Mouse (Mus musculus) hindbrain, embryonic 15.5 days (tissue): ENCODE results near the gene Ppp1r32. TPM values are rescaled to one million over a fixed set of nuclear protein-coding genes. Genes with fewer than 3 reads are reported as not detected.

Experiments
- ATAC-seq: fragments of 200-750 bp; cut with Nextera tagmentation; 2 replicates; pipeline ENCODE4 v1.8.0; 2017; ENCODE audit warnings: low read depth, moderate number of reproducible peaks, moderate TSS enrichment; ENCODE audit not compliant: low FRiP score
- H3K27ac ChIP-seq: fragments of 300-500 bp; sonication (generic); replicated peaks from 2 replicates; pipeline ENCODE4 v1.5.1; 2015; ENCODE audit warnings: mild to moderate bottlenecking, inconsistent platforms
- H3K27me3 ChIP-seq: fragments of 300-500 bp; sonication (generic); 2 replicates; pipeline ENCODE4 v1.6.1; 2015; ENCODE audit warnings: control low read depth, inconsistent platforms
- H3K36me3 ChIP-seq: fragments of 300-500 bp; sonication (generic); 2 replicates; pipeline ENCODE4 v1.6.1; 2015; ENCODE audit warnings: control low read depth, inconsistent platforms
- H3K4me1 ChIP-seq: fragments of 300-500 bp; sonication (generic); replicated peaks from 2 replicates; pipeline ENCODE4 v1.6.1; 2015; ENCODE audit warnings: control low read depth, inconsistent platforms
- H3K4me2 ChIP-seq: fragments of 300-500 bp; sonication (generic); 2 replicates; pipeline ENCODE4 v1.6.1; 2015; ENCODE audit warnings: moderate library complexity, mild to moderate bottlenecking, inconsistent platforms
- H3K4me3 ChIP-seq: fragments of 300-500 bp; sonication (generic); 2 replicates; pipeline ENCODE4 v1.5.1; 2015; ENCODE audit warnings: mild to moderate bottlenecking, inconsistent platforms
- H3K9ac ChIP-seq: fragments of 300-500 bp; sonication (generic); 2 replicates; pipeline ENCODE4 v1.6.1; 2015; ENCODE audit warnings: inconsistent platforms
- H3K9me3 ChIP-seq: fragments of 300-500 bp; sonication (generic); 2 replicates; pipeline ENCODE4 v1.6.1; 2016; ENCODE audit warnings: control low read depth, inconsistent platforms
- WGBS: fragments of 180-500 bp; shearing (Covaris S2); methylation state at CpG from one replicate; pipeline ENCODE4 v1.1.7; 2015; 5-methylcytosine and 5-hydroxymethylcytosine counted together
- polyA plus RNA-seq: library from polyadenylated mRNA; unstranded; fragments of >200 nt; fragmentation: Nextera tagmentation; extraction: Ambion mirVana; gene quantifications from 2 replicates; pipeline ENCODE4 v1.2.1, GENCODE M21; 2015

The Ppp1r32 gene
- 2.1 and 2.3 TPM in 2 replicates for polyA plus RNA-seq

GRCm38 (mm10) chr19:10482703-10483102 lies at the start of gene Ppp1r32:
Gene Ppp1r32, minus strand, starts transcription at chr19:10482928.
- Histone ChIP-seq H3K9me3 (no peaks in the 10 kb centered on the region), H3K36me3 (no peaks in the 10 kb centered on the region), H3K9ac (no peak within 1 kb of the TSS), H3K27me3 (peaks cover 7% of the 10 kb centered on the region; the same call in 1 of the 2 replicates), H3K27ac (no peak within 1 kb of the TSS), H3K4me2 (no peak within 1 kb of the TSS), H3K4me1 (peaks cover 14% of the 10 kb centered on the region), H3K4me3 (no peak within 1 kb of the TSS)
- peak; percentile 65; the same call in 1 of the 2 replicates for ATAC-seq
- WGBS: 18% methylated on average over 6 of the region's 6 CpGs

- Histone ChIP-seq H3K4me2 (no peak overlapping the region), H3K27me3 (no peaks in the 10 kb centered on the region), H3K4me3 (no peak overlapping the region), H3K9me3 (no peaks in the 10 kb centered on the region), H3K9ac (no peak overlapping the region), H3K27ac (no peak overlapping the region), H3K36me3 (peaks cover 53% of the 10 kb centered on the region), H3K4me1 (peaks cover 21% of the 10 kb centered on the region)
- no peak for ATAC-seq
- WGBS: 92% methylated on average over 1 of the region's 1 CpGs
Observed at GRCm38 (mm10) chr19:10530082-10530481, 47.4 kb upstream of the Ppp1r32 start.

DNA sequence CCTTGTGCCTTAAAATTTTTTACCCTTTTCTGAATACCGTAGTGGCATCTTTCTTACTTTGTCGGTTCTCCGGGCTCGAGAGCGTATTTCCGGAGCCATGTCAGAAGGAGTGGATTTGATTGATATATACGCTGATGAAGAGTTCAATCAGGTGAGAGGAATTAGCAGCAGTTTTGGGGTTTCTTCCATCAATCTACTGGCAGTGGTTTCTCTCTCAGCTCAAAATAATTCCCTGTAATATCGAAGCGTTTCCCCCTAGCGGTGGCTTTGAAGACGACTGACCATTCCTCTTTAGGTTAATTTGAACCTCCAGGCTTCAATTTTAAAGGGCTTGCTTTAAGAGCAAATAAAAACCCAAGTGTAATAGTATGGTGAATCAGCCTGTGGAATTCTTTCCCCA lies 43.2 kb upstream of the Ppp1r32 start, which contains the start of gene Sdhaf2:
Sdhaf2 (minus strand) TSS at position 233 of the 400 bp plus-strand sequence.
- Histone ChIP-seq H3K9me3 (no peaks in the 10 kb centered on the region), H3K36me3 (peaks cover 18% of the 10 kb centered on the region), H3K4me3 (peak within 1 kb of the TSS; percentile 94), H3K9ac (peak within 1 kb of the TSS; percentile 95), H3K27me3 (no peaks in the 10 kb centered on the region), H3K4me2 (peak within 1 kb of the TSS; percentile 72), H3K27ac (peak within 1 kb of the TSS; percentile 98), H3K4me1 (peaks cover 33% of the 10 kb centered on the region)
- 1% methylated on average over 11 of the region's 11 CpGs for WGBS
- ATAC-seq: 0 out of 2 replicates have a peak, but pooled peaks have one; percentile 1

DNA sequence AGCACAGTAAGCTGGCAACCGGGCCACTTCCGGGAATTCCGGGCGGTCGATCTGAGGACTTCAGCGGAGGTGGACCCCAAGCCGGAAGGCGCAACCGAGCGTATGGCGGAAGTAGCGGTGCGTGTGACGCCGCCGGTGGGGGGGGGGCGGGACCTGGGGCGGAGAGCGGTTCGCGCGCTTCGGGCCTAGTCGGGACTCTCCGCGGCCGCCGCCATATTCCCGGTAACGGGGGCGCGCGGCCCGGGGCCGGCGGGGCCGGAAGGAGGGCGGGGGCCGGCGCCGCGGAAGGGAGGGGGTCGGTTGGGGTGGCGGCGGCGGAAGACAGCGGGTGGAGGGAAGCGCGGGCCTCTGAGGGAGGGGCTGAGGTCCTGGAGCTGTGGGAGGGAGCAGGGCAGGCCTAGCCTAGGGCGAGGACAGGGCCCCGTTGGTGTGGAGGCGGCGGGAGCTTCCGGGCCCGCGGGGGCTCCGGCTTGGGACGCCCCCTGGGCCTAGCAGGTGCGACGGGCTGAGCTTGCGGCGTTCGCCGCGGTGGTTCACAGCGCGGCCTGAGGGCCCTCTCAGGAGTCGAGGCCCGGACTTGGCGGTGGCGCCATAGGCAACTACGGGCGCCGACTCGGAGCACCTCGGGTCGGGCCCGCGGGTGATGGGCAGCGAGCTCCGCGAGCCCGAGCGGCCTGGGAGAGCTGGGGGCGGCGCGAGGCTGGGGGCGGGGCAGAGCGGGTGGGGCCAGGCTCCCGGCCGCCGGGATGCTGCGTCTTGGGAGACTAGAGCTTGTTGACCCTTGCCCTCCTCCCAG lies 42.6 kb upstream of the Ppp1r32 start, which contains the start of gene Cpsf7:
Cpsf7 (plus strand) TSS at position 161 of the 796 bp plus-strand sequence.
- WGBS: under 1% methylated on average over 61 of the region's 93 CpGs
- Histone ChIP-seq H3K4me1 (peaks cover 33% of the 10 kb centered on the region), H3K4me3 (peak within 1 kb of the TSS; percentile 94)

GRCm38 (mm10) chr19:10524784-10525105 lies 42.0 kb upstream of the Ppp1r32 start:
- WGBS: under 1% methylated on average over 19 of the region's 19 CpGs
- H3K27me3 ChIP-seq: no peaks in the 10 kb centered on the region
- peak; percentile 71; the same call in 1 of the 2 replicates for ATAC-seq
- no peaks in the 10 kb centered on the region for H3K9me3 ChIP-seq
- peak overlapping the region; percentile 94 for H3K4me3 ChIP-seq
- H3K27ac ChIP-seq: peak overlapping the region; percentile 98
- H3K9ac ChIP-seq: peak overlapping the region; percentile 95
- H3K36me3 ChIP-seq: peaks cover 9% of the 10 kb centered on the region
- peak overlapping the region; percentile 72 for H3K4me2 ChIP-seq
- H3K4me1 ChIP-seq: peaks cover 33% of the 10 kb centered on the region

More for the DNA sequence above, 42.6 kb upstream of the Ppp1r32 start, which contains the start of gene Cpsf7:
- peak within 1 kb of the TSS; percentile 72 for H3K4me2 ChIP-seq
- H3K27ac ChIP-seq: peak within 1 kb of the TSS; percentile 98
- no peaks in the 10 kb centered on the region for H3K27me3 ChIP-seq
- no peaks in the 10 kb centered on the region for H3K9me3 ChIP-seq
- peak within 1 kb of the TSS; percentile 95 for H3K9ac ChIP-seq
- H3K36me3 ChIP-seq: peaks cover 12% of the 10 kb centered on the region
- peak; percentile 95 for ATAC-seq

DNA sequence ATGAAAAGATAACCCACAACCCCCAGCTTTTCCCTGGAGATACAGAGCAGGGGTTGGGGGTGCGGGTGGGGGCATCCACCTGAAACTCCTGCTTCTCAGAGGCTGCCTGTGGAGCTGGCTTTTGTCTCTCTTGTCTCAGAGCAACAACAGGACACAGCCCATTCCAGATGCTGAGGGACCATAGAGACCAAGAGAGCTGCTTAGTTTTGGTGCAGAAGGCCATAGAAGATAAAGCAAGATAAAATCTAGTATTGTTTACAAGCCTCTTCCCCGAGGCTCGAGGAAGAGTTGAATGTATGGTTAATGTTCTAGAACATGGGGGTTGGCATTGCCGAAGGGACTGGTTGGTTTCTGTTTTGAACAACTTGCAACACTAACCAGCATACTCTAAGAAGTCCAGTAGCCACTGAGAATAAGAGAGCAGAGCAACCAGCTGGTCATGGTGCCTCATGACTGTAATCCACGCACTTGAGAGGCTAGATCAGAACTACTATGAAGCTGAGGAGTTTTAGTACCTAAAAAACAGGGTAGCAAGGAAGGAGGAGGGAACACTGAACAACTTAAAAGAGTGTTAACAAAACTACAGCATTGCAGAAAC lies 40.9 kb upstream of the Ppp1r32 start:
- 87% methylated on average over 5 of the region's 5 CpGs for WGBS
- Histone ChIP-seq H3K9ac (no peak overlapping the region), H3K27ac (no peak overlapping the region), H3K36me3 (0 out of 2 replicates have a peak, but pooled peaks cover 5% of the 10 kb centered on the region), H3K4me2 (peak overlapping the region; percentile 72), H3K4me1 (peaks cover 33% of the 10 kb centered on the region), H3K27me3 (no peaks in the 10 kb centered on the region), H3K4me3 (0 out of 2 replicates have a peak overlapping the region, but pooled peaks have one; percentile 94), H3K9me3 (no peaks in the 10 kb centered on the region)
- no peak for ATAC-seq

DNA sequence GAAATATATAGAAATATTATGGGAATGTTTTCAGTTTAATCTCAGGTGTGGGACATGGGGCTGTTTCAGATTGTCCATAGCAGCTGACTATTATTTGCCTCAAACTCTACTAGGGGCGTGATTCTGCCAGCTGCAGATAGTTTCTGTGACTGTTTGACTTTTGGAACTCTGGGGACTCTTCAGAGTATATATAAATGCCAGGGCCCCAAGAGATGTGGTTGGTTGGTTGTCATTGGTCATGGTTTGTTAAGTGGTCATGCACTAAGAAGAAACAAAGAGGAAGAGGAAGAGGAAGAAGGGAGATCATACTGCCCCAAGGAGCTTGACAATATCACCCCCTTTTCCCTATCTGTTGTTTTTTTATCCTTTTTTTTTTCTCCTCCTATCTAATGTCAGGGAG lies 39.2 kb upstream of the Ppp1r32 start:
- no peak overlapping the region for H3K9ac ChIP-seq
- H3K27ac ChIP-seq: no peak overlapping the region
- H3K27me3 ChIP-seq: no peaks in the 10 kb centered on the region
- 82% methylated on average over 1 of the region's 1 CpGs for WGBS
- H3K9me3 ChIP-seq: no peaks in the 10 kb centered on the region
- no peak overlapping the region for H3K4me3 ChIP-seq
- H3K4me1 ChIP-seq: peaks cover 22% of the 10 kb centered on the region
- no peak for ATAC-seq
- H3K36me3 ChIP-seq: peaks cover 4% of the 10 kb centered on the region; the same call in 1 of the 2 replicates
- no peak overlapping the region for H3K4me2 ChIP-seq

DNA sequence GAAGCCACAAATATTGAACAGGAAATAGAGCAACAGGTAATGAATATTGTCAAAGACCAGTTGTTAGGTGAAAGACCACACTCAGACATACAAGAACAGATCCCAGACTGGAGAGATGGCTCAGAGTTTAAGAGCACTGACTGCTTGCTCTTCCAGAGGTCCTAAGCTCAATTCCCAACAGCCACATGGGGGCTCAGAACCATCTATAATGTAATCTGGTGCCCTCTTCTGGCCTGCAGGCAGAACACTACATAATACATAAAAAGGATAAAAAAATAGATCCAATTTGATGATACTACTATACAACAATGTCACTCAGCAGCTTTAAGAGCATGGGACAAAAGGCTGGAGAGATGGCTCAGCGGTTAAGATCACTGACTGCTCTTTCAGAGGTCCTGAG lies 37.6 kb upstream of the Ppp1r32 start:
- peaks cover 12% of the 10 kb centered on the region for H3K4me1 ChIP-seq
- ATAC-seq: no peak
- H3K27me3 ChIP-seq: no peaks in the 10 kb centered on the region
- no peak overlapping the region for H3K27ac ChIP-seq
- 45% methylated on average over 1 of the region's 1 CpGs for WGBS
- no peak overlapping the region for H3K4me3 ChIP-seq
- H3K4me2 ChIP-seq: no peak overlapping the region
- H3K9me3 ChIP-seq: no peaks in the 10 kb centered on the region
- no peak overlapping the region for H3K9ac ChIP-seq
- H3K36me3 ChIP-seq: peaks cover 19% of the 10 kb centered on the region

DNA sequence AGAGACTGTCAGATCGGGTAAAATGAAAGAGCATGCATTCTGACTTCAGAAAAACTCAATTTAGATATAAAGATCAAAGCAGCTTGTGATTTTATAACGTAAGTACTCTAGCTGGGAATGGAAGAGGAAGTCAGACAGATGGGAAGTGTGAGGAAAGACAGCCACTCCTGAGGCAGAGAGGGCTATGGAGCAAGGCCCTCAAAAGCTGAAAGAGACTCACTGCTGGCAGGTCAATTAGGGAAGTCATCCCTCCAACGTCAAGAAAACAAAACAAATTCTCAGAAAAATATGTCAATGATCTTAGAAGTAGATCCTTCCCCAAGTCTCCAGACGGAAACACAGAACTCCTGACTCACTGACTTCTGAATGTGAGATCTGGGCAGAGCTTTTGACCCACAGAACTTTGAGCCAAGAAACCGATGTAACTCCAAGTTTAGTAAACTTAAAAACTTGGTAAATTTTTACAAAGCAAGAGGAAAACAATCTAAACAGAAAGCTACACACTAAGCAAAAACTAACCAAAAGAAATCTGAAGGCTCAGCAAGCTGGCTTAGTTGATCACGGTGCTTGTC lies 28.1 kb upstream of the Ppp1r32 start:
- ATAC-seq: no peak
- Histone ChIP-seq H3K4me2 (no peak overlapping the region), H3K9ac (no peak overlapping the region), H3K4me3 (no peak overlapping the region), H3K27ac (no peak overlapping the region), H3K36me3 (peaks cover 22% of the 10 kb centered on the region), H3K27me3 (no peaks in the 10 kb centered on the region), H3K9me3 (no peaks in the 10 kb centered on the region), H3K4me1 (no peaks in the 10 kb centered on the region)
- WGBS: 81% methylated on average over 6 of the region's 6 CpGs

DNA sequence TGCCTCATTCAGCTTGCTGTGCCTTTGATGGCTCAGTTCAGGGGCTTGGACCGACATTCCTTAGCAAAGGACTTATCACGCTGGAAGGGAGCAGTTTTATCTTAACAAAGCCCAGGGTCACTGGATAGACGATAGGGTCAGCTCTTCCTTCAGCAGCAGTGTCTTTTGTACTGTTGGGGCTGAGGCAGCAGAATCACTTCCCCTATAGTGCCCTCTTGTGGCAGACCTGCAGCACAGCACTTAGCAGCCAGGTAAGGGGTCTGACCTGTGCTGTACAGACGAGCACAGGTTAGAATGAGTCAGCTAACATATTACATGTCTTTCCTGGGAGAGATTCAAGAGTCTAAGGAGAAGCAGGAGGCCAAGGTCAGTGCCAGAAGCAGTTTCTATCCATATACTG lies 19.8 kb upstream of the Ppp1r32 start:
- 3% methylated on average over 4 of the region's 4 CpGs for WGBS
- Histone ChIP-seq H3K36me3 (peaks cover 27% of the 10 kb centered on the region), H3K27me3 (no peaks in the 10 kb centered on the region), H3K4me1 (no peaks in the 10 kb centered on the region), H3K4me2 (no peak overlapping the region), H3K27ac (no peak overlapping the region), H3K9me3 (no peaks in the 10 kb centered on the region), H3K9ac (no peak overlapping the region), H3K4me3 (no peak overlapping the region)
- peak; percentile 78 for ATAC-seq

DNA sequence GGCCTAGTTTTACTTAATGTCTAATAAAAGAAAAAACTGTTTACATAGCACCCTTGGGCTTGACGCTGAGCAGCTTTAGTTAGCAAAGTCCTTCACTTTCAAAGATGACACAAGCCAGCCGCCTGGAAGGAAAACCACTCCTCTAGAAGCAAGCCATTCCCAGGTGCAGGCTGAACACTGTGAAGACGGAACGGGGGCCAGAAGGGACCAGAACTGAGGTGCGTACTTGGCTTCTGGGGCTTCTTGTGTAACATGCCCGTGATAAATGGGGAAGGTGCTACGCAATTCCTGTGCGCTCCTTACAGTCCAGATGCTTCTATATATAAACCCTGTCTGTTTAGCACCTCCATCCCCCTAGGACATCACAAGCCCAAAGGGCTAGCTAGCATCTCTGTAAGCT lies 17.9 kb upstream of the Ppp1r32 start:
- no peak overlapping the region for H3K27ac ChIP-seq
- H3K36me3 ChIP-seq: peaks cover 27% of the 10 kb centered on the region
- H3K9me3 ChIP-seq: no peaks in the 10 kb centered on the region
- H3K4me2 ChIP-seq: no peak overlapping the region
- 95% methylated on average over 8 of the region's 8 CpGs for WGBS
- no peak overlapping the region for H3K9ac ChIP-seq
- no peak overlapping the region for H3K4me3 ChIP-seq
- ATAC-seq: no peak
- H3K27me3 ChIP-seq: no peaks in the 10 kb centered on the region
- peaks cover 2% of the 10 kb centered on the region; the same call in 1 of the 2 replicates for H3K4me1 ChIP-seq
